Mouse (Mus musculus) mouse trophoblast stem cell (cell line): ENCODE results near the gene Cfap44.
"Not testable (repeated sequence)": the region's sequence is repeated elsewhere in the genome, so short reads cannot be mapped to it uniquely, and the experiment has no call there.

Experiments used
- in situ Hi-C, 2 experiments: fragments of 300-500 bp; cut with MseI, MboI; formaldehyde crosslinking; loops; 2 replicates in 1 of 2; 3 replicates in 1 of 2; pipeline ENCODE4 v1.15.1; 2025

Cfap44 gene

GRCm38 (mm10) chr16:44428456-44428855 lies 33.9 kb downstream of the Cfap44 start:
- in situ Hi-C loops: no loop called here

DNA sequence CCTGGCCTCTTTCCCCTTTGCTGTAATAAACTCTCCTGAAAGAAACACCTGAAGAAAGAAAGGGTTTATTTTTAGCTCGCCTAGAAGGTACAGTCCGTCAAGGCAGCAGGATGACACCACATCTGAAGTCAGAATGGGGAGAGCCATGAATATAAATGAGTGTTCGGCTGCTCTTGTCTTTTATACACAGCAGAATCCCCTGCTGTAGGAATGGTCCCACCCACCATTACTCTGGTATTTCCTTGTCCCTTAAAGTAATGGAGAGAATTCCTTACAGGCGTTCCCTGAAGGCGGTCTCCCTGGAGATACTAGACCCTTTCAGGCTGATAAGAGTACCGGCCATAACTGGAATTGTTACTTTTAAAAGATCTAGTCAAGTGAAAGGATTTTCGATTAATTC lies 35.4 kb downstream of the Cfap44 start:
- in situ Hi-C loops: no loop called here

- in situ Hi-C loops: no loop called here
These were observed 40.3 kb downstream of the Cfap44 start for GRCm38 (mm10) chr16:44434931-44435330.

- in situ Hi-C loops: no loop called here
These were observed 40.9 kb downstream of the Cfap44 start for GRCm38 (mm10) chr16:44435481-44435880.

GRCm38 (mm10) chr16:44441913-44442312 lies 47.3 kb downstream of the Cfap44 start:
- in situ Hi-C loops: not testable (repeated sequence)

DNA sequence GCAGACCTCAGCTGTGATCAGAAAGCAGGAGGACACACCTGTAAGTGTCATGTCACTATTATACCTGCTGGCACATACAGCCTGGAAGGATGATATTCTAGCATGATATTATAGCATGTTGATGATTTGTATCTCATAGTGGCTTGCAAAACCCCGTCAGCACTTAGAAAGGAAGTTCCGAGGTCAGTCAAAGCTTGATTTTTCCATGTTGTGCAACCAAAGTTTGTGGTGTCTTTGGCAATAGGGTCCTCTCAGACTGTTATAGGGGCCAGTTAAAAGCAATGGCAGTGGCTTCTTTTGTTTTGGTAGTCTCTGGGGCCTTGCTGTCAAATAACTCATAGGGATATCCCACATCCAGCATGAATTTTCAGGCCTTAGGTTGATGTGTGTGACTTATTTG lies 63.3 kb downstream of the Cfap44 start:
- in situ Hi-C loops: no loop called here

- in situ Hi-C loops: no loop called here
These were observed 64.2 kb downstream of the Cfap44 start for GRCm38 (mm10) chr16:44458826-44459225.

- in situ Hi-C loops: no loop called here
These were observed 66.3 kb downstream of the Cfap44 start for GRCm38 (mm10) chr16:44460922-44461321.

DNA sequence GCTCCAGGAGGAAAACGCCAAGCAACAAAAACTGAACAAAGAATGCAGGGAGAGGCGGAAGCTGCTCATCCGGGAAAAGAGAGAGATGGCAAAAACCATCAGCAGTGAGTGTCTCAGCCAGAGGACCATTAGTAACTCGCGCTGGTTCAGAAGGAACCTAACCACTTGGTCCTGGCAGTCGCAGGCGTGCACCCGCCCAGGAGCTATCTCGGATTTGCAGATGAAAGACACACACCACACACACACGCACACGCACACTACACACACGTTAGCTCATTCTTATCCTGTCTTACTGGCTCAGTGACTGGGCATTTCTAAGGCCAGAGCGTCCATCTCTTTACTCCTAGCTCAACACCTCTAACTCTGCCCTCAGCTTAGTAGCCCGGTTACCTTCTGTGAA lies 80.7 kb downstream of the Cfap44 start:
- in situ Hi-C loops: no loop called here

DNA sequence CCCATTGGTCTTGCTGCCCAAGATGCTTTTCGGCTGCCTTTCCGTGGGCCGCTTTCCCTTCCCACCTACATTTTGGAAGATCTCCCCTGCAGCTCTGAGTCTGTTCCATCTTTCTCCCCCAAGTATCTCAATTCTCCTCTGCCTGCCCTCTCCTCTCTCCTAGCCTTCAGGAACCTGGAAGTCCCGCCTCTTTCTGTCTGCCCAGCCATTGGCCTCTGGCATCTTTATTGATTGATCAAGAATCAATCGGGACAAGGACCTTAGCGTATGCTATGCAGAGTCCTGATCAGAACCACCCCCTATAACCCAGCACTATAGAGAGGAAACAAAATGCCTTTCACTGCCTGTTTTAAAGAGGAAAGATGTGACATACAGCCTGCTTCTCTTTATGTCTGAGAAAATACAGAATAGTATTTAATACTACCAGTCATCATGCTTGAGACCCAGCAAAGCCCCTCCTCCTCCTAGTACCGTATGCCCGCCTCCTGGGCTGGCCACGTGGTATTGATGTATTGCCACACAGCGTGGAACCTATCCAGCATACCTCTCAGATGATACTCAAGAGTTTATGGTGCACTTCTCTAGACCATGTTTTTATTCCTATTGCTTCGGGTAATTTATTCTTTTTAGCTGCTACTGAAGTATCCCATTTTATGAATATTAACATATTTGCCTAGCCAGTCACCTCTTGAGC lies 81.2 kb downstream of the Cfap44 start:
- in situ Hi-C loops: no loop called here

DNA sequence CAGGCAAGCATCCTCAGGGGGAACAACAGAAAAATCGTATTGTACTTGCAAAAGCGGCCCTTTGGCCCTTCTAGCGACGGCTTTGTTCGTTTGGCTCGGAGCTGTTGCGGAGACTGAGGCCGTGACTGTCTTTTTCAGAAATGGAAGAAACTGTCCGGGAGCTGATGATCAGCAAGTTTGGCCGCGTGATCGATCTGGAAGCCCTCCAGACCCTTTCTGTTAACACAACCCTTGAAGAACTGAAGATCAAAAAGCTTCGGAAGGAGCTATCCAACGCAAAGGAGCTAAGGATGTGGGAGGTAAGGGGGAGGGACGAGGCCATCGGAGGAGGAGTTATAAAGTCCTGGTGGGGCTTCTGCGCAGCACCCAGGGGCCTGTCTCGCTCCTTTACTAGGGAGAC lies 84.2 kb downstream of the Cfap44 start:
- in situ Hi-C loops: no loop called here

- in situ Hi-C loops: loop anchor here (10.0 kb wide), 2 partner anchors 165 to 215 kb away; no protein-coding TSS in a partner anchor
These were observed 85.3 kb downstream of the Cfap44 start for GRCm38 (mm10) chr16:44479852-44480251.

GRCm38 (mm10) chr16:44480616-44481015 lies 86.0 kb downstream of the Cfap44 start:
- in situ Hi-C loops: loop anchor here (10.0 kb wide), 2 partner anchors 164 to 214 kb away; no protein-coding TSS in a partner anchor

- in situ Hi-C loops: loop anchor here (10.0 kb wide), 2 partner anchors 163 to 213 kb away; no protein-coding TSS in a partner anchor
These were observed 87.3 kb downstream of the Cfap44 start for GRCm38 (mm10) chr16:44481599-44482593.

DNA sequence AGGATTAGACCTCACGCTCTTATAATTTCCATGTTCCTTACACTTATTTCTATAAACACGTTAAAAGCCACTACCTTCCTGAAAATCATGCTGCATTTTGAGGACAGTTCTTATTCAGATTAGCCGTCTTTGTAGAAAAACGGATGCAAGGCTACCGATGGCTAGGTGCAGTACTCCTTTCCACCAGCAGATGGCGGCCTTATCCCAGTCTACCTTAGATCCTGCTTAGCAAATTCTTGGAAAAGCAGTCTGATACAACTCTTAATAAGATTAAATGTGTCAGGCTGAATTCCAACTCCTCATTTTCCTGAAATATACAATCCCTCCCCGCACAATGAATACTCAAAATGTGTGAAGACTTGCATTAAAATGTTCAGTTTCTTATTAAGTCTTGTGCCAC lies 89.5 kb downstream of the Cfap44 start:
- in situ Hi-C loops: loop anchor here (10.0 kb wide), 2 partner anchors 161 to 211 kb away; no protein-coding TSS in a partner anchor

DNA sequence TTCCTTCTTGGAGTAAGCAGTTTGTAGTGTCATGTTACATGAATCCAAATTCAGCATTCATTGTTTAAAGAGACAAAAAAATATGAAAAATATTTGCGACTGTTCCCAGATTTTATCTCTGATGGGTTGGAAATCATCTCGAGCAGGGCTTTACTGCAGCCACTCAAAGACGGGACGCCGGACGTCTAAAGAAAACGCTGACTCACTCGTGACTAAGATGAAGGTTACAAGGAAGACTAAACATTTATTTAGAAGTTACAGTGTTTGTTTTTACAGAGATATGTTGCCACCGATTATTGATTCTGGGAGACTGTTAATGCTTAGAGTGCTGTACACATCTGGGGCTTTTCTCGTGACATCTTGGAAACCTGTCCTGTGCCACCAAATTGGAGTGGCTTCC lies 90.2 kb downstream of the Cfap44 start:
- in situ Hi-C loops: loop anchor here (10.0 kb wide), 2 partner anchors 160 to 210 kb away; no protein-coding TSS in a partner anchor

DNA sequence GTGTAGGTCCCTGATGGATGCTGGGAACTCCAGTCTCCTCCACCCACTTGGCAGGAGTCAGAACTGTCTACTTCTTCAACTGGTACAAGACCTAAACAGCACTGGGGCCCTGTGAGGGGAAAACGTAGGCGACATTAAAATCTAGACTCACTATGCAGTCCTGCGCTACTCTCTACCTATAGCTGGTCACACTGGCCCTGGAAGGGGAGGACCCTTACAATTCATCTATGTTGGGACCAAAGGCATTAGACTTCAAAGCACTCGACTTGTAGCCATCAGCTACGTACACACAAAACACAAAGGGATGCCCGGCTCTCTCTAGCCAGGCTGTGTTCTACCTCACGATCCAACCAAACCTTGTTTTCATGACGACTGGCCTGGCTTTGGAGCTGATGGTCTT lies 91.1 kb downstream of the Cfap44 start:
- in situ Hi-C loops: loop anchor here (10.0 kb wide), 2 partner anchors 159 to 209 kb away; no protein-coding TSS in a partner anchor

DNA sequence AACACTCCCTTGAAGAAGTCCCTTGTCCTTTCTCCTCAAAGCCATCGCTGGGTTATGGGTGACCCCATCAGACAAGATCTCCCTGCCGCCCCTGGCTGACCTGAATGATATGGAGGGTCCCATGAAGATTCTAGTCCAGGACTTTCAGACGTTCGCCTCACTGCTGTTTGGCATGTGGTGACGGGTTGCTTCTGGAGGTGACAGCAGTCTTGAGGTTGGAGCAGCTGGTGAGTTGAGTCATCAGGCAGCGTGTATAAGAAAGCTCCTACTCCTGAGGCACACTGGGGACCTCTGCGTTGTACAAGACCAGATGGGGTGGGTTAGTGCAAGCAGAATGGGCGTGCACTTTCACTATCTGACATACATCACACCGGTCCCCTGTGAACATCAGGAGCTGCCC lies 92.0 kb downstream of the Cfap44 start:
- in situ Hi-C loops: loop anchor here (10.0 kb wide), 2 partner anchors 158 to 208 kb away; no protein-coding TSS in a partner anchor

DNA sequence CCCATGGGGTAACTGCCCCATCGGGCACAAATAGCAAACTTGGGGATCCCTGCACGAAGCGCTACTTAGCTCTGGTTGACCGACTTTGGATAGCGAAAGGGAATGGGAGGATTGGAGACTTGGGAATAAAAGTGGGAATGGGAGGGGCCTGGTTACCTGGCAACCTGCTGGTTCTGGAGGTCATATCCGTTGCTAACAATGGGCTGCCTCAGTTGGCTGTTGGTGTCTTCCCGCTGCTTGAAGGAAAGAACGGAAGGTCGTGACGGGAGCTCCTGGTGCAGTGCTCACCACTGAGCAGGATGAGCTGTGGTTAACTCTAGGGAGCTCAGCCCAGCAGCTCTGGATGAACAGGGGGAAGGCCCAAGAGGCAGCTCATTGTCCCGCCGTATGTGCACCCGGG lies 92.6 kb downstream of the Cfap44 start:
- in situ Hi-C loops: loop anchor here (10.0 kb wide), 2 partner anchors 158 to 208 kb away; no protein-coding TSS in a partner anchor

- in situ Hi-C loops: no loop called here
These were observed 96.5 kb downstream of the Cfap44 start for GRCm38 (mm10) chr16:44491051-44491450.

GRCm38 (mm10) chr16:44492151-44492550 lies 97.6 kb downstream of the Cfap44 start:
- in situ Hi-C loops: no loop called here

DNA sequence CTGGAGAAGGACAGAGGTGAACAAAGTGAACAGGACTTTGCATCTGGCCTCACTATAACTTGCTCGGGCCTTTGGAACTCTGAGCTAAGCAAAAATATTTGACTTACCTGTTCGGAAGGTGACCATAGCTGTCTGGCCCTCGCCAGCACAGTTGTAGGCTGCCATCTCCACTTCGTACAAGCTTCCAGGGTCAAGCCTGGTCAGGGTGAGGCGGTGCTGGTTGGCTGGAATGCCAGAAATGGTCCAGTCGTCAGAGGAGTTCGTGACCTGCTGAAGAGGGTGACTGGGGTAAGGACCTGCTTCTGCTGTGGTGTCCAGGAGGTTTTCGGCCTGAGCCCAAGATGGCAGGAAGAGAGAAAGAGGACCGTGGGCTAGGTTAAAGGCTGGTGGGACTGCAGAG lies 98.1 kb downstream of the Cfap44 start:
- in situ Hi-C loops: no loop called here
